Mouse (Mus musculus) heart, embryonic 14.5 days (tissue): ENCODE measurements around the gene Olfr223. TPM values are rescaled to one million over a fixed set of nuclear protein-coding genes. Genes with fewer than 3 reads are reported as not detected.

Source experiments
- polyA plus RNA-seq: library from polyadenylated mRNA; unstranded; fragments of >200 nt; fragmentation: Nextera tagmentation; extraction: Ambion mirVana; gene quantifications from 2 replicates; pipeline ENCODE4 v1.2.1, GENCODE M21; 2014

Olfr223 gene
- polyA plus RNA-seq, 1 experiment from 2014 or later, result not detected

Other genes with a start within 250 kb of the Olfr223 start
- gene Prss38, start 217.6 kb downstream of the Olfr223 start, polyA plus RNA-seq, result not detected in 2 replicates
- gene Jmjd4, start 143.2 kb downstream of the Olfr223 start, polyA plus RNA-seq, result 10.8 and 11.4 TPM in 2 replicates
- 93.8 and 98.8 TPM in 2 replicates for gene Snap47, start 142.1 kb downstream of the Olfr223 start, polyA plus RNA-seq
- gene Zfp867, start 120.8 kb downstream of the Olfr223 start, polyA plus RNA-seq, result 7.6 and 7.9 TPM in 2 replicates
- gene Zkscan17, start 66.5 kb downstream of the Olfr223 start, polyA plus RNA-seq, result 12.0 and 13.4 TPM in 2 replicates
- 0.11 TPM in 2 replicates for gene Nlrp3, start 51.7 kb downstream of the Olfr223 start, polyA plus RNA-seq
- gene Olfr222, start 17.1 kb downstream of the Olfr223 start, polyA plus RNA-seq, result not detected in 2 replicates
- 64.7 and 68.7 TPM in 2 replicates for gene Mprip, start 68.0 kb upstream of the Olfr223 start, polyA plus RNA-seq
- 1.6 and 2.0 TPM in 2 replicates for gene Pld6, start 194.4 kb upstream of the Olfr223 start, polyA plus RNA-seq
- gene Flcn, start 216.7 kb upstream of the Olfr223 start, polyA plus RNA-seq, result 30.3 and 34.3 TPM in 2 replicates
- gene Nt5m, start 246.2 kb upstream of the Olfr223 start, polyA plus RNA-seq, result 38.8 and 40.1 TPM in 2 replicates
- 163 and 165 TPM in 2 replicates for gene Cops3, start 246.5 kb upstream of the Olfr223 start, polyA plus RNA-seq